10 mouse cellular contexts compared by ENCODE assay signal in the genomic region with DNA sequence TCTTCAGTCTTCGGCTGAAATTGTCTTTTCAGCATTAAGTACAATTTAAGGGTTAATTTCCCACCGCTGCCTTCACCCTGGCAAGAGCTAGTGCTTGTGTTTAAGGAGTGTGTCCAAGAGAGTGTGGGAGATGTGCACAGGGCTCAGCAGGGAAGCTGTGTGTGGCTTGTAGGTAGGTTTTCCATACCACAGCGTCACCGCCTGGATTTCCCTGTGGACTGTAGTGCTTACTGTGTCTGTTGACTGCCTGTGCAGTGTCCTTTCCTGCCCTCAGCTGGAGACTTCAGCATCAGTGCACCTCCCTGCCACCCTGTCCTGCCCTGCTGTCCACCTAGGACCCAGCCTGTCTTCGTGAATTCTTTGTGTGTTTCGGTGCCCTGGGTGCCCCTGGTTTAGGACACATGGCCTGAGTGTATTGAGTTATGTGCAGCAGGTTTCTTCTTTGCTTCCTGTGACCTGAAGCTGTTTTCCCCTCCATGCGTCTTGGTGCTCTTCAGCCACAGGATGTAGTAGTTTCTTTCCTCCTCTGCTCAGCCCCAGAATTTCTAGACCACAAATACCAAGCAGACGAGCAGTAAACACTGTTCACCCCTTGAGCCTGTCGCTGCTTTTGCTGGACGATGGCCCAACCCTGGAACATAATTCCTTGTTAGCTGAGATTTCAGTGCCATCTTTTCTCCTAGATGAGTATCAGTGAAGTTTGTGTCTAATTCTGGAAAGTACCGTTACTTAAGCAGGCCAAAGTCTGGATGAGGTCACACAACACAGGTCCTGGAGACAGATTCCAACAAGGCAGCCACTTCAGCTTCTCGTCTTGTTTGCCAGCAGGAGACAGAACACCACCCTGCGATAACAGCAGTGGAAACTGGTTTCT.
DNase-seq lines count a peak whose midpoint lies in the region; ATAC-seq lines count a peak whose summit lies in the region.
"Had no signal": no experiment of that assay in that cellular context is flagged by ENCODE, and none has a peak within 500 bp of the region (broad histone marks: within the 10 kb centered on the region; RNA-seq: fewer than 3 reads in every experiment).

No protein-coding gene starts in this region.

- no peak overlapping the region for H3K9ac ChIP-seq in hindbrain, embryonic 12.5 days
- H3K9ac ChIP-seq in heart, embryonic 14.5 days (ENCODE audit: low read length): peak overlapping the region; percentile 44
- H3K9ac ChIP-seq: midbrain, embryonic 12.5 days had no signal

- no peak overlapping the region for H3K4me2 ChIP-seq in hindbrain, embryonic 12.5 days (replicated peaks)
- H3K4me2 ChIP-seq in heart, embryonic 14.5 days (ENCODE audit: low read length): no peak overlapping the region; the same call in 1 of the 2 replicates
- H3K4me2 ChIP-seq: midbrain, embryonic 12.5 days had no signal

- WGBS in hindbrain, embryonic 10.5 days: 84% methylated on average over 13 of the region's 13 CpGs
- WGBS in hindbrain, embryonic 12.5 days: 80% methylated on average over 13 of the region's 13 CpGs
- 38% methylated on average over 13 of the region's 13 CpGs for WGBS in heart, embryonic 14.5 days

- DNase-seq in hindbrain, embryonic 10.5 days (ENCODE audit: low spot score): no peak
- DNase-seq in ovary, postnatal 36 days (ENCODE audit: low spot score): peak; percentile 4
- DNase-seq in ovary, adult 18-20 months (ENCODE audit: low spot score): no peak
- DNase-seq in testis, postnatal 10 days (ENCODE audit: low spot score): peak; percentile 40
- DNase-seq in embryo, embryonic 9.5 days (ENCODE audit: extremely low spot score): no peak
- DNase-seq in embryo, embryonic 11 days: no peak

- H3K36me3 ChIP-seq in hindbrain, embryonic 10.5 days: peaks cover 29% of the 10 kb centered on the region
- H3K36me3 ChIP-seq in hindbrain, embryonic 12.5 days: no peaks in the 10 kb centered on the region
- peaks cover 5% of the 10 kb centered on the region; the same call in 1 of the 2 replicates for H3K36me3 ChIP-seq in heart, embryonic 14.5 days (ENCODE audit: control insufficient read depth, insufficient read depth, low read length)
- H3K36me3 ChIP-seq: midbrain, embryonic 12.5 days had no signal

- H3K4me1 ChIP-seq in hindbrain, embryonic 10.5 days (replicated peaks): peaks cover 91% of the 10 kb centered on the region
- H3K4me1 ChIP-seq in hindbrain, embryonic 12.5 days: peaks cover 90% of the 10 kb centered on the region
- H3K4me1 ChIP-seq in heart, embryonic 14.5 days (ENCODE audit: control insufficient read depth in 2 of 2, insufficient read depth in 2 of 2, low read length in 2 of 2): peaks cover 82 to 98% of the 10 kb centered on the region in 2 experiments

- no peak for ATAC-seq in hindbrain, embryonic 12.5 days (ENCODE audit: low FRiP score)
- no peak for ATAC-seq in heart, embryonic 14.5 days (ENCODE audit: insufficient number of reproducible peaks, insufficient read depth, low FRiP score, low read depth)

- H3K27ac ChIP-seq in hindbrain, embryonic 10.5 days: 0 out of 2 replicates have a peak overlapping the region, but pooled peaks have one; percentile 59
- H3K27ac ChIP-seq in hindbrain, embryonic 12.5 days: no peak overlapping the region
- H3K27ac ChIP-seq in heart, embryonic 14.5 days (replicated peaks in 1 of 2; ENCODE audit: control insufficient read depth in 1 of 2, insufficient read depth in 1 of 2, low read depth in 2 of 2, low read length in 2 of 2): peak overlapping the region; percentile 51 to 85

- H3K4me3 ChIP-seq in hindbrain, embryonic 10.5 days: no peak overlapping the region
- H3K4me3 ChIP-seq in hindbrain, embryonic 12.5 days: no peak overlapping the region
- no peak overlapping the region for H3K4me3 ChIP-seq in heart, embryonic 14.5 days (ENCODE audit: control insufficient read depth in 1 of 2, insufficient read depth in 1 of 2, low read depth in 1 of 2, low read length in 2 of 2)
- H3K4me3 ChIP-seq: midbrain, embryonic 12.5 days had no signal

- H3K9me3 ChIP-seq in hindbrain, embryonic 10.5 days: no peaks in the 10 kb centered on the region
- no peaks in the 10 kb centered on the region for H3K9me3 ChIP-seq in hindbrain, embryonic 12.5 days (replicated peaks)
- H3K9me3 ChIP-seq in heart, embryonic 14.5 days (ENCODE audit: control insufficient read depth, low read length): no peaks in the 10 kb centered on the region
- H3K9me3 ChIP-seq: G1E; midbrain, embryonic 12.5 days had no signal

- no peaks in the 10 kb centered on the region for H3K27me3 ChIP-seq in hindbrain, embryonic 10.5 days (ENCODE audit: insufficient read depth, poor library complexity, severe bottlenecking)
- H3K27me3 ChIP-seq in hindbrain, embryonic 12.5 days: no peaks in the 10 kb centered on the region
- no peaks in the 10 kb centered on the region for H3K27me3 ChIP-seq in heart, embryonic 14.5 days (ENCODE audit: control insufficient read depth, insufficient read depth, low read length)
- H3K27me3 ChIP-seq: midbrain, embryonic 12.5 days had no signal

Comparison
In these comparisons a context has a peak if more than half of its experiments do, and no peak if none do; other contexts are left out.
1. DNase-seq: peak in ovary, postnatal 36 days (single experiment) and testis, postnatal 10 days (single experiment); none in hindbrain, embryonic 10.5 days (single experiment), ovary, adult 18-20 months (single experiment), embryo, embryonic 9.5 days (single experiment) and embryo, embryonic 11 days (single experiment).